18 mouse cellular contexts compared by ENCODE assay signal in genomic region chr2:43636498-43636897, GRCm38 (mm10).
DNase-seq lines count a peak whose midpoint lies in the region; ATAC-seq and TF ChIP-seq lines count a peak whose summit lies in the region.
"Had no signal": no experiment of that assay in that cellular context is flagged by ENCODE, and none has a peak within 500 bp of the region (broad histone marks: within the 10 kb centered on the region; RNA-seq: fewer than 3 reads in every experiment).

No protein-coding gene starts in this region.

- H3K4me1 ChIP-seq in embryonic facial prominence, embryonic 11.5 days (ENCODE audit: control insufficient read depth, insufficient read depth, low read length): no peaks in the 10 kb centered on the region
- no peaks in the 10 kb centered on the region for H3K4me1 ChIP-seq in embryonic facial prominence, embryonic 10.5 days
- H3K4me1 ChIP-seq in embryonic facial prominence, embryonic 14.5 days (ENCODE audit: control insufficient read depth, insufficient read depth, low read length): no peaks in the 10 kb centered on the region
- H3K4me1 ChIP-seq: embryonic facial prominence, embryonic 13.5 days; forebrain, embryonic 15.5 days; heart, embryonic 12.5 days; liver, embryonic 12.5 days had no signal

- DNase-seq in embryonic facial prominence, embryonic 11.5 days (ENCODE audit: low spot score): peak; percentile 22
- DNase-seq in embryonic facial prominence, embryonic 10.5 days (ENCODE audit: low spot score): no peak
- DNase-seq in layer of hippocampus, adult 2 months (ENCODE audit: low spot score in 2 of 2): no peak
- DNase-seq in layer of hippocampus, adult 11-12 months (ENCODE audit: low spot score): no peak
- DNase-seq in A20 (ENCODE audit: low read depth, low spot score): peak; percentile 17
- DNase-seq in embryonic facial prominence, embryonic 14.5 days (ENCODE audit: low spot score): peak; percentile 17
- DNase-seq in cerebellum, adult 9-11 months: no peak
- DNase-seq: cerebellum, adult 8-10 months; gastrocnemius, postnatal 25 days; kidney, adult 9 months; lung, postnatal 36 days; thymus, postnatal 25 days had no signal

- H3K4me2 ChIP-seq in embryonic facial prominence, embryonic 11.5 days (ENCODE audit: low read depth, low read length): no peak overlapping the region
- H3K4me2 ChIP-seq in embryonic facial prominence, embryonic 14.5 days (ENCODE audit: low read depth, low read length): no peak overlapping the region
- H3K4me2 ChIP-seq: embryonic facial prominence, embryonic 13.5 days; forebrain, embryonic 15.5 days; heart, embryonic 12.5 days; liver, embryonic 12.5 days; midbrain, embryonic 11.5 days had no signal

- H3K4me3 ChIP-seq in embryonic facial prominence, embryonic 11.5 days (ENCODE audit: low read depth, low read length): no peak overlapping the region
- H3K4me3 ChIP-seq in embryonic facial prominence, embryonic 10.5 days: no peak overlapping the region
- H3K4me3 ChIP-seq in layer of hippocampus, adult 2 months: no peak overlapping the region
- no peak overlapping the region for H3K4me3 ChIP-seq in embryonic facial prominence, embryonic 14.5 days (ENCODE audit: low read depth, low read length)
- H3K4me3 ChIP-seq: embryonic facial prominence, embryonic 13.5 days; forebrain, embryonic 15.5 days; heart, embryonic 12.5 days; liver, embryonic 12.5 days had no signal

- H3K27me3 ChIP-seq in embryonic facial prominence, embryonic 11.5 days (ENCODE audit: control insufficient read depth, insufficient read depth, low read length): no peaks in the 10 kb centered on the region
- no peaks in the 10 kb centered on the region for H3K27me3 ChIP-seq in embryonic facial prominence, embryonic 10.5 days (replicated peaks; ENCODE audit: low read depth, poor library complexity, severe bottlenecking)
- H3K27me3 ChIP-seq in embryonic facial prominence, embryonic 14.5 days (replicated peaks; ENCODE audit: control insufficient read depth, insufficient read depth, low read length): no peaks in the 10 kb centered on the region
- H3K27me3 ChIP-seq: embryonic facial prominence, embryonic 13.5 days; forebrain, embryonic 15.5 days; heart, embryonic 12.5 days; liver, embryonic 12.5 days had no signal

- no peaks in the 10 kb centered on the region for H3K36me3 ChIP-seq in embryonic facial prominence, embryonic 11.5 days (replicated peaks; ENCODE audit: control insufficient read depth, insufficient read depth, low read depth, low read length)
- H3K36me3 ChIP-seq in embryonic facial prominence, embryonic 10.5 days (replicated peaks): no peaks in the 10 kb centered on the region
- H3K36me3 ChIP-seq in embryonic facial prominence, embryonic 14.5 days (ENCODE audit: control insufficient read depth, insufficient read depth, low read length): no peaks in the 10 kb centered on the region
- H3K36me3 ChIP-seq: embryonic facial prominence, embryonic 13.5 days; forebrain, embryonic 15.5 days; heart, embryonic 12.5 days; liver, embryonic 12.5 days had no signal

- H3K9me3 ChIP-seq in embryonic facial prominence, embryonic 11.5 days (replicated peaks; ENCODE audit: control insufficient read depth, low read length): no peaks in the 10 kb centered on the region
- no peaks in the 10 kb centered on the region for H3K9me3 ChIP-seq in embryonic facial prominence, embryonic 10.5 days
- H3K9me3 ChIP-seq in embryonic facial prominence, embryonic 14.5 days (ENCODE audit: control insufficient read depth, low read length): no peaks in the 10 kb centered on the region
- H3K9me3 ChIP-seq: embryonic facial prominence, embryonic 13.5 days; forebrain, embryonic 15.5 days; heart, embryonic 12.5 days; liver, embryonic 12.5 days had no signal

- TF ChIP-seq CTCF in layer of hippocampus, adult 2 months (conservative IDR thresholded peaks at IDR 0.05): peak; percentile 81

- ATAC-seq in embryonic facial prominence, embryonic 11.5 days (replicated peaks; ENCODE audit: insufficient number of reproducible peaks, low FRiP score, low TSS enrichment, low read depth): no peak
- ATAC-seq in embryonic facial prominence, embryonic 14.5 days (ENCODE audit: low read depth): no peak
- ATAC-seq in erythroblast, adult 5-6 weeks (replicated peaks; ENCODE audit: low FRiP score, poor library complexity, severe bottlenecking): no peak
- ATAC-seq: forebrain, embryonic 15.5 days; liver, embryonic 12.5 days had no signal

- H3K27ac ChIP-seq in embryonic facial prominence, embryonic 11.5 days (replicated peaks; ENCODE audit: low read depth, low read length): no peak overlapping the region
- no peak overlapping the region for H3K27ac ChIP-seq in embryonic facial prominence, embryonic 10.5 days (replicated peaks)
- no peak overlapping the region for H3K27ac ChIP-seq in layer of hippocampus, adult 2 months
- no peak overlapping the region for H3K27ac ChIP-seq in embryonic facial prominence, embryonic 14.5 days (replicated peaks; ENCODE audit: low read depth, low read length)
- H3K27ac ChIP-seq: embryonic facial prominence, embryonic 13.5 days; forebrain, embryonic 15.5 days; liver, embryonic 12.5 days had no signal

- no peak overlapping the region for H3K9ac ChIP-seq in embryonic facial prominence, embryonic 11.5 days (replicated peaks; ENCODE audit: low read length)
- H3K9ac ChIP-seq in embryonic facial prominence, embryonic 14.5 days (ENCODE audit: low read depth, low read length): no peak overlapping the region
- H3K9ac ChIP-seq: embryonic facial prominence, embryonic 13.5 days; forebrain, embryonic 15.5 days; heart, embryonic 12.5 days; liver, embryonic 12.5 days had no signal

Comparison
In these comparisons a context has a peak if more than half of its experiments do, and no peak if none do; other contexts are left out.
1. DNase-seq: peak in embryonic facial prominence, embryonic 11.5 days (single experiment), A20 (single experiment) and embryonic facial prominence, embryonic 14.5 days (single experiment); none in embryonic facial prominence, embryonic 10.5 days (single experiment), layer of hippocampus, adult 2 months (0 of 2), layer of hippocampus, adult 11-12 months (single experiment) and cerebellum, adult 9-11 months (single experiment).